Mouse (Mus musculus) stomach, embryonic 16.5 days (tissue): ENCODE measurements around the gene Aldoart2. TPM values are rescaled to one million over a fixed set of nuclear protein-coding genes. Genes with fewer than 3 reads are reported as not detected.

Experiments
- ATAC-seq: fragments of 200-750 bp; cut with Nextera tagmentation; 2 replicates; pipeline ENCODE4 v1.8.0; 2017; ENCODE audit warnings: moderate number of reproducible peaks, moderate TSS enrichment; ENCODE audit not compliant: insufficient read depth, low FRiP score
- H3K27ac ChIP-seq: fragments of 300-500 bp; sonication (generic); 2 replicates; pipeline ENCODE4 v1.5.1; 2014; ENCODE audit warnings: low read length
- H3K27me3 ChIP-seq: fragments of 300-500 bp; sonication (generic); 2 replicates; pipeline ENCODE4 v1.6.1; 2014; ENCODE audit warnings: low read length, control low read depth, mixed read lengths; ENCODE audit not compliant: control insufficient read depth, insufficient read depth
- H3K36me3 ChIP-seq: fragments of 300-500 bp; sonication (generic); 2 replicates; pipeline ENCODE4 v1.6.1; 2014; ENCODE audit warnings: low read length; ENCODE audit not compliant: control insufficient read depth, insufficient read depth
- H3K4me1 ChIP-seq: fragments of 300-500 bp; sonication (generic); 2 replicates; pipeline ENCODE4 v1.6.1; 2014; ENCODE audit warnings: low read length, control low read depth, mixed read lengths; ENCODE audit not compliant: control insufficient read depth, insufficient read depth
- H3K4me2 ChIP-seq: fragments of 300-500 bp; sonication (generic); 2 replicates; pipeline ENCODE4 v1.6.1; 2014; ENCODE audit warnings: low read depth, low read length, mixed read lengths
- H3K4me3 ChIP-seq: fragments of 300-500 bp; sonication (generic); replicated peaks from 2 replicates; pipeline ENCODE4 v1.5.1; 2014; ENCODE audit warnings: mild to moderate bottlenecking, low read length
- H3K9ac ChIP-seq: fragments of 300-500 bp; sonication (generic); 2 replicates; pipeline ENCODE4 v1.6.1; 2014; ENCODE audit warnings: low read length
- H3K9me3 ChIP-seq: fragments of 300-500 bp; sonication (generic); replicated peaks from 2 replicates; pipeline ENCODE4 v1.6.1; 2016; ENCODE audit warnings: low read length, control low read depth; ENCODE audit not compliant: control insufficient read depth
- WGBS: fragments of 180-500 bp; shearing (Covaris S2); extraction: QIAGEN DNeasy Blood & Tissue Kit; methylation state at CpG from one replicate; pipeline ENCODE4 v1.1.7; 2014; 5-methylcytosine and 5-hydroxymethylcytosine counted together
- polyA plus RNA-seq: library from polyadenylated mRNA; unstranded; fragments of >200 nt; fragmentation: Nextera tagmentation; extraction: Ambion mirVana; gene quantifications from 2 replicates; pipeline ENCODE4 v1.2.1, GENCODE M21; 2015

Gene Aldoart2
- polyA plus RNA-seq, 1 experiment from 2014 or later: not detected

GRCm38 (mm10) chr12:55604411-55604810, 39.4 kb downstream of the Aldoart2 start:
- Histone ChIP-seq H3K4me1 (peaks cover 13% of the 10 kb centered on the region), H3K4me3 (no peak overlapping the region), H3K9me3 (no peaks in the 10 kb centered on the region), H3K27ac (no peak overlapping the region), H3K36me3 (no peaks in the 10 kb centered on the region), H3K9ac (no peak overlapping the region), H3K27me3 (peaks cover 18% of the 10 kb centered on the region), H3K4me2 (no peak overlapping the region)
- no peak for ATAC-seq
- 60% methylated on average over 3 of the region's 3 CpGs for WGBS

DNA sequence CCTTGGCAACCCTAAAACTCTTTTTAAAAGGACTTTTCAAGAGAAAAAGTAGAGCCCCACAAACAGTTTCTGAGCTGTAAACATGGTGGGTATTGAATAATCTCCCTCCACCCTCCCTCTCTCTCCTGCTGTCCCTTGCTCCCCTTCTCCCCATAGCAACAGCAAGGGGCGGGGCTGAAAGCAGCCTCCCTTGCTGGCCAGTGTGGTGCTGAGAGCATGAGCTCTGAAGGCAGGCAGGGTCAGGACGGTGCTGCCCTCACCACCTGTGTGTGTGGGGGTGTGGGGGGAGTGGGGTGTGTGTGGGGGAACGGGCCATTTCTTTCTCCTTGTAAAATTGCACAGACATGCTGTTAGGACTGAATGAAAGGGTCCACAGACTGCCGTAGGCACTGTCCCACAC, 42.9 kb downstream of the Aldoart2 start:
- Histone ChIP-seq H3K4me1 (no peaks in the 10 kb centered on the region), H3K27ac (no peak overlapping the region), H3K4me2 (no peak overlapping the region), H3K9ac (no peak overlapping the region), H3K36me3 (no peaks in the 10 kb centered on the region), H3K27me3 (no peaks in the 10 kb centered on the region), H3K4me3 (no peak overlapping the region), H3K9me3 (no peaks in the 10 kb centered on the region)
- WGBS: 41% methylated on average over 4 of the region's 4 CpGs
- no peak for ATAC-seq

DNA sequence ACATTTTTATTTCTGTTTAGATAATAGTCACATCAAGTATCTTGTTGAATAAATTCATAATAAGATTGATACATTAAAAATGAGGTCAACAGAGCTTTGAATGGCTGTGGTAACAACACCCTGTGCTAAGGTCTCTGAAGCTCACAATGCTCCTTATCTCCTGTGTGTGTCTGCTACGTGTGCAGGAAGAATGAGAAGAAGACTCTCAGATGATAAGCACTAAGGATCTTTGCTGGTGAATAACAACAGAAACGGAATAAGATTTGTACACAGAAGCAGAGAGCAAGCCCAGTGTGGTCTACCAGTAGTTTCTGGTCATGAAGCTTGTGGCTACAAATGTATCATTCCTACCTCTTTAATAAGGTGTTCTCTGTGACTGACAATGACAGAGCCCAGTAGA, 45.8 kb downstream of the Aldoart2 start:
- no peaks in the 10 kb centered on the region for H3K36me3 ChIP-seq
- no peak overlapping the region for H3K27ac ChIP-seq
- no peak overlapping the region for H3K4me2 ChIP-seq
- ATAC-seq: no peak
- H3K9me3 ChIP-seq: no peaks in the 10 kb centered on the region
- H3K4me1 ChIP-seq: no peaks in the 10 kb centered on the region
- H3K4me3 ChIP-seq: no peak overlapping the region
- WGBS: 71% methylated on average over 2 of the region's 2 CpGs
- no peak overlapping the region for H3K9ac ChIP-seq
- no peaks in the 10 kb centered on the region for H3K27me3 ChIP-seq

Other genes starting within 250 kb of the Aldoart2 start
- 359 and 373 TPM in 2 replicates for gene Psma6, start 181.0 kb upstream of the Aldoart2 start, polyA plus RNA-seq
- 86.6 and 93.5 TPM in 2 replicates for gene Nfkbia, start 72.6 kb upstream of the Aldoart2 start, polyA plus RNA-seq
- 0.21 TPM in 1 of 2 replicates, not detected in the other for gene Insm2, start 34.2 kb downstream of the Aldoart2 start, polyA plus RNA-seq